Mouse (Mus musculus): Measurements from ENCODE around the gene Xrcc1.

DNA sequence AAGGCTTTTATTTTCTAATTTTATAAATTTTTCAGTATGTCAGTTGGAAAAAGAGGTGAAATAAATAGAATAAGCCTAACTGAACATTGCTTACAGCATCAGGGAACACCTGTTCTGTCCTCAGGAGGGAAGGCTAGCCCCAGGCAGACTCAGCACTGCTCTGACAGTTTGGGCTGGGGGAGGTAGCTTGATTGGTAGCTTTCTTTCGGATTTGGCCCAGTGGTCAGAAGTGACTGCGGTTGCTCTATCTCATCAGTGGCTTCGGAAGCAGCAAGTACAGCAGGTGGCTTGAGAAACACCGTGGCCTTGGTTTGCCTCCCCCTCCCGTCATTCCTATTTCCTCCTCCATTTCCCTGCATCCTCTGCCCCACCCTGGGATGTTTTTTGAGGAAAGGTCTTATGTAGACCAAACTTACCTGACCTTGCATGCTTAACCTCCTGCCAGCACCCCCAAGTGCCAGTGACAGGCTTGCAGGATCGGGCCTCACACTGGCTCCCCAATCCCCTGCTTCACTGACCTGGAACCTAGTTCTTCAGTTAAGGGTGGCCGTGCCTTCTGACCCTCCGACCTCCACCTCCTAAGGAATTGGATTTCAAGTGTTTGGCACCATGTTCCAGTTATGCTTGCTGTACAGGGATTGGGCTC, 17.2 kb downstream of the Xrcc1 start:
- TF ChIP-seq POLR2A (IDR thresholded peaks at IDR 0.05; ENCODE audit: borderline replicate concordance, extremely low read depth, insufficient read depth, insufficient read length, poor library complexity, severe bottlenecking) (no peak), CTCF (IDR thresholded peaks at IDR 0.05; ENCODE audit: borderline replicate concordance, extremely low read depth, insufficient read depth, insufficient read length) (no peak)

All from brain, embryonic 14.5 days (tissue).